Mouse (Mus musculus): ENCODE measurements at regions not wholly inside any gene's neighbourhood (a gene's known extent, or its start where the extent isn't known, plus 50 kb on each side); places are given as distances from the start of the nearest gene placed in this dataset.

- no peak overlapping the region for H3K9ac ChIP-seq (ENCODE audit: control insufficient read depth, low read depth, low read length, poor library complexity, severe bottlenecking)
- H3K4me3 ChIP-seq (ENCODE audit: control insufficient read depth in 1 of 2, insufficient read depth in 1 of 2, low read depth in 2 of 2, low read length in 2 of 2) = no peak overlapping the region
- H3K79me2 ChIP-seq (ENCODE audit: control insufficient read depth, insufficient read depth, low read length, poor library complexity) = no peaks in the 10 kb centered on the region
- H3K36me3 ChIP-seq (ENCODE audit: control insufficient read depth in 1 of 2, insufficient read depth in 2 of 2, low read length in 2 of 2) = no peaks in the 10 kb centered on the region
- H3K27me3 ChIP-seq (ENCODE audit: control insufficient read depth in 1 of 2, insufficient read depth in 2 of 2, low read length in 2 of 2) = no peaks in the 10 kb centered on the region
- no peak overlapping the region for H3K27ac ChIP-seq (ENCODE audit: control insufficient read depth, low read depth, low read length)
- H3K9me3 ChIP-seq (replicated peaks; ENCODE audit: insufficient read depth, low read length) = no peaks in the 10 kb centered on the region
- no peak for TF ChIP-seq MEF2A (IDR thresholded peaks at IDR 0.05; ENCODE audit: extremely low read depth, insufficient replicate concordance, low read depth, low read length, poor library complexity, severe bottlenecking)
- TF ChIP-seq MYC (IDR thresholded peaks at IDR 0.05; ENCODE audit: low read depth, low read length) = no peak
- no peak for TF ChIP-seq CTCF (IDR thresholded peaks at IDR 0.05 in 2 of 3, conservative IDR thresholded peaks at IDR 0.05 in 1 of 3; ENCODE audit: control insufficient read depth in 1 of 3, insufficient read depth in 1 of 3, low read depth in 2 of 3, low read length in 3 of 3, poor library complexity in 1 of 3, severe bottlenecking in 1 of 3)
- no peak for TF ChIP-seq POLR2AphosphoS2 (IDR thresholded peaks at IDR 0.05; ENCODE audit: low read length)
- no peak for TF ChIP-seq ETS1 (IDR thresholded peaks at IDR 0.05; ENCODE audit: low read depth, low read length)
- TF ChIP-seq POLR2AphosphoS5 (IDR thresholded peaks at IDR 0.05; ENCODE audit: borderline replicate concordance, low read depth, low read length) = no peak
- no peak for TF ChIP-seq ZKSCAN1 (IDR thresholded peaks at IDR 0.05; ENCODE audit: low read depth, low read length)
- no peak for TF ChIP-seq MXI1 (IDR thresholded peaks at IDR 0.05; ENCODE audit: low read depth, low read length)
- TF ChIP-seq BHLHE40 (IDR thresholded peaks at IDR 0.05; ENCODE audit: borderline replicate concordance, low read depth, low read length) = no peak
- no peak for TF ChIP-seq ZC3H11A (IDR thresholded peaks at IDR 0.05; ENCODE audit: low read depth, low read length)
- TF ChIP-seq NRF1 (IDR thresholded peaks at IDR 0.05; ENCODE audit: insufficient read depth, low read depth, low read length, poor library complexity, severe bottlenecking) = no peak
- H3K4me1 ChIP-seq (ENCODE audit: control insufficient read depth in 1 of 2, insufficient read depth in 2 of 2, low read length in 2 of 2) = no peaks in the 10 kb centered on the region
- DNase-seq (ENCODE audit: low read depth, low spot score) = no peak
Measured at GRCm38 (mm10) chr6:49606626-49607158, 211.3 kb downstream of the Stk31 start.

- no peak for DNase-seq (ENCODE audit: low read depth, low spot score)
- H3K9me3 ChIP-seq (replicated peaks; ENCODE audit: insufficient read depth, low read length) = no peaks in the 10 kb centered on the region
- H3K36me3 ChIP-seq (ENCODE audit: control insufficient read depth in 1 of 2, insufficient read depth in 2 of 2, low read length in 2 of 2) = no peaks in the 10 kb centered on the region
- H3K9ac ChIP-seq (ENCODE audit: control insufficient read depth, low read depth, low read length, poor library complexity, severe bottlenecking) = no peak overlapping the region
- no peaks in the 10 kb centered on the region for H3K4me1 ChIP-seq (ENCODE audit: control insufficient read depth in 1 of 2, insufficient read depth in 2 of 2, low read length in 2 of 2)
- H3K27ac ChIP-seq (ENCODE audit: control insufficient read depth, low read depth, low read length) = no peak overlapping the region
- no peaks in the 10 kb centered on the region for H3K79me2 ChIP-seq (ENCODE audit: control insufficient read depth, insufficient read depth, low read length, poor library complexity)
- H3K27me3 ChIP-seq (ENCODE audit: control insufficient read depth in 1 of 2, insufficient read depth in 2 of 2, low read length in 2 of 2) = no peaks in the 10 kb centered on the region
- TF ChIP-seq TCF12 (IDR thresholded peaks at IDR 0.05; ENCODE audit: low read depth, low read length) (no peak), CTCF (IDR thresholded peaks at IDR 0.05 in 2 of 3, conservative IDR thresholded peaks at IDR 0.05 in 1 of 3; ENCODE audit: control insufficient read depth in 1 of 3, insufficient read depth in 1 of 3, low read depth in 2 of 3, low read length in 3 of 3, poor library complexity in 1 of 3, severe bottlenecking in 1 of 3) (no peak), UBTF (IDR thresholded peaks at IDR 0.05; ENCODE audit: borderline replicate concordance, insufficient read depth, low read depth, low read length) (no peak), ETS1 (IDR thresholded peaks at IDR 0.05; ENCODE audit: low read depth, low read length) (no peak), MXI1 (IDR thresholded peaks at IDR 0.05; ENCODE audit: low read depth, low read length) (no peak), SMC3 (IDR thresholded peaks at IDR 0.05; ENCODE audit: low read depth, low read length) (no peak), EP300 (IDR thresholded peaks at IDR 0.05; ENCODE audit: low read depth in 1 of 2, low read length in 2 of 2) (no peak), ZNF384 (IDR thresholded peaks at IDR 0.05; ENCODE audit: low read depth, low read length) (no peak), GABPA (IDR thresholded peaks at IDR 0.05; ENCODE audit: low read depth, low read length) (no peak), E2F4 (IDR thresholded peaks at IDR 0.05; ENCODE audit: borderline replicate concordance, low read depth, low read length) (no peak), GATA1 (IDR thresholded peaks at IDR 0.05; ENCODE audit: low read depth, low read length) (no peak), KAT2A (conservative IDR thresholded peaks at IDR 0.05; ENCODE audit: low read depth, low read length) (no peak)
- H3K4me3 ChIP-seq (ENCODE audit: control insufficient read depth in 1 of 2, insufficient read depth in 1 of 2, low read depth in 2 of 2, low read length in 2 of 2) = no peak overlapping the region
Measured at GRCm38 (mm10) chr6:49624080-49624479, 198.4 kb upstream of the Npy start.

Data from MEL (cell line).